Mouse (Mus musculus) intestine, postnatal 0 days (tissue): ENCODE results near the gene Rasef. TPM values are rescaled to one million over a fixed set of nuclear protein-coding genes. Genes with fewer than 3 reads are reported as not detected.
A peak's percentile ranks its signal among the peaks of the same experiment; 100 is the strongest.
"Not testable (repeated sequence)": the region's sequence is repeated elsewhere in the genome, so short reads cannot be mapped to it uniquely, and the experiment has no call there.

Experiments
- ATAC-seq: fragments of 200-750 bp; cut with Nextera tagmentation; 2 replicates; pipeline ENCODE4 v1.8.0; 2017; ENCODE audit warnings: mild to moderate bottlenecking, moderate TSS enrichment, moderate library complexity
- H3K27ac ChIP-seq: fragments of 300-500 bp; sonication (generic); 2 replicates; pipeline ENCODE4 v1.5.1; 2014; ENCODE audit warnings: mild to moderate bottlenecking, low read depth, low read length, moderate library complexity
- H3K27me3 ChIP-seq: fragments of 300-500 bp; sonication (generic); replicated peaks from 2 replicates; pipeline ENCODE4 v1.6.1; 2014; ENCODE audit warnings: low read length, mixed read lengths; ENCODE audit not compliant: control insufficient read depth, insufficient read depth
- H3K36me3 ChIP-seq: fragments of 300-500 bp; sonication (generic); 2 replicates; pipeline ENCODE4 v1.6.1; 2014; ENCODE audit warnings: mild to moderate bottlenecking, moderate library complexity; ENCODE audit not compliant: control insufficient read depth, insufficient read depth
- H3K4me1 ChIP-seq: fragments of 300-500 bp; sonication (generic); replicated peaks from 2 replicates; pipeline ENCODE4 v1.6.1; 2014; ENCODE audit warnings: antibody characterized with exemption, low read length, mixed read lengths; ENCODE audit not compliant: control insufficient read depth, insufficient read depth
- H3K4me2 ChIP-seq: fragments of 300-500 bp; sonication (generic); replicated peaks from 2 replicates; pipeline ENCODE4 v1.6.1; 2014; ENCODE audit warnings: low read depth, mild to moderate bottlenecking, moderate library complexity
- H3K4me3 ChIP-seq: fragments of 300-500 bp; sonication (generic); 2 replicates; pipeline ENCODE4 v1.5.1; 2014; ENCODE audit warnings: low read depth, low read length
- H3K9ac ChIP-seq: fragments of 300-500 bp; sonication (generic); 2 replicates; pipeline ENCODE4 v1.6.1; 2014; ENCODE audit warnings: mild to moderate bottlenecking, low read depth, low read length
- H3K9me3 ChIP-seq: fragments of 300-500 bp; sonication (generic); 2 replicates; pipeline ENCODE4 v1.6.1; 2016; ENCODE audit warnings: mixed run types; ENCODE audit not compliant: control insufficient read depth
- CTCF ChIP-seq: sonication (generic); IDR thresholded peaks from 2 replicates; pipeline ENCODE4 v1.5.1; 2016; ENCODE audit warnings: low read depth, mild to moderate bottlenecking, control low read depth, antibody characterized with exemption, moderate library complexity
- WGBS: fragments of 180-500 bp; shearing (Covaris S2); extraction: QIAGEN DNeasy Blood & Tissue Kit; methylation state at CpG from one replicate; pipeline ENCODE4 v1.1.7; 2014; 5-methylcytosine and 5-hydroxymethylcytosine counted together
- polyA plus RNA-seq: library from polyadenylated mRNA; unstranded; fragments of >200 nt; fragmentation: Nextera tagmentation; extraction: Ambion mirVana; gene quantifications from 2 replicates; pipeline ENCODE4 v1.2.1, GENCODE M21; 2015

The Rasef gene
- polyA plus RNA-seq, 1 experiment from 2014 or later: 2.4 TPM

DNA sequence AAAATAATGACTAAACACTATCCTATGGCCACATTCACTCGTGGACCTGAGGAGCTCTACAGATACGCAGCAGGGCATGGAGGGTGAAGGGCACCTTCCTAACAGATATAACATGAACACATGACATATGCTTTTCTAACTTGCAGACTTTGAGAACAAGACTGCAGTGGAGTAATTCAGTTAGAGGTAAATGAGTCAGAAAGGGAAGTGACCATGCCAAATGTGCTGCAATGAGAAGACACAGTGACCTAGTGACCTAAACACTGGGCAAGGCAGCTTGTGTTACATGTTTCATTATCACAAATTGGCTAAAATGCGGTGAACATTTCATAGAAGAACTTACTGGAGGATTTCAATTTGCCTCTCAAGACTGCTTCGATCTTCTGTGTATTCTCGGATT, 42.6 kb downstream of the Rasef start:
- no peak overlapping the region for H3K4me2 ChIP-seq
- ATAC-seq: no peak
- H3K36me3 ChIP-seq: no peaks in the 10 kb centered on the region
- no peak overlapping the region for H3K4me3 ChIP-seq
- H3K27me3 ChIP-seq: no peaks in the 10 kb centered on the region
- 86% methylated on average over 5 of the region's 5 CpGs for WGBS
- H3K27ac ChIP-seq: no peak overlapping the region
- TF ChIP-seq CTCF: no peak
- H3K9me3 ChIP-seq: no peaks in the 10 kb centered on the region
- H3K4me1 ChIP-seq: no peaks in the 10 kb centered on the region
- H3K9ac ChIP-seq: no peak overlapping the region

GRCm38 (mm10) chr4:73739439-73739838, 51.4 kb downstream of the Rasef start:
- Histone ChIP-seq H3K9me3 (no peaks in the 10 kb centered on the region), H3K36me3 (no peaks in the 10 kb centered on the region), H3K4me3 (no peak overlapping the region), H3K9ac (no peak overlapping the region), H3K4me2 (no peak overlapping the region), H3K27me3 (no peaks in the 10 kb centered on the region), H3K27ac (no peak overlapping the region), H3K4me1 (no peaks in the 10 kb centered on the region)
- 89% methylated on average over 3 of the region's 3 CpGs for WGBS
- TF ChIP-seq CTCF: no peak
- no peak for ATAC-seq

DNA sequence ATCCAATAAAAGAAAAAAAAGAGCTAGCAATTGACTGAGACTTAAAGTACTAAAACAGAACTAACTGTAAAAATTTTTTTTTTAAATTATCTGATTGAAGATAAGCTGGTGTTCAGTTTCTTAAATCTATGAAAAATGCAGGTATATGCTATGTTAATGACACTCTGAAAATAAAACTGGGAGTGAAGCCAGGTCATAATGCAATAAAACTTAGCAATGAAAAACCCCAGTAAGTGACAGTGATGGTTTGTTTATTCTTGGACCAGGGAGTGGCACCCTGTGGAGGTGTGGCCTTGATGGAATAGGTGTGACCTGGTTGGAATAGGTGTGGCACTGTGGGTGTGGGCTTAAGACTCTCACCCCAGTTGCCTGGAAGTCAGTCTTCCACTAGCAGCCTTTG, 71.0 kb downstream of the Rasef start:
- Histone ChIP-seq H3K4me1 (no peaks in the 10 kb centered on the region), H3K4me3 (no peak overlapping the region), H3K9me3 (no peaks in the 10 kb centered on the region), H3K27ac (no peak overlapping the region), H3K36me3 (no peaks in the 10 kb centered on the region), H3K27me3 (no peaks in the 10 kb centered on the region), H3K4me2 (no peak overlapping the region), H3K9ac (no peak overlapping the region)
- peak; percentile 43; the same call in 1 of the 2 replicates for ATAC-seq
- no peak for TF ChIP-seq CTCF

DNA sequence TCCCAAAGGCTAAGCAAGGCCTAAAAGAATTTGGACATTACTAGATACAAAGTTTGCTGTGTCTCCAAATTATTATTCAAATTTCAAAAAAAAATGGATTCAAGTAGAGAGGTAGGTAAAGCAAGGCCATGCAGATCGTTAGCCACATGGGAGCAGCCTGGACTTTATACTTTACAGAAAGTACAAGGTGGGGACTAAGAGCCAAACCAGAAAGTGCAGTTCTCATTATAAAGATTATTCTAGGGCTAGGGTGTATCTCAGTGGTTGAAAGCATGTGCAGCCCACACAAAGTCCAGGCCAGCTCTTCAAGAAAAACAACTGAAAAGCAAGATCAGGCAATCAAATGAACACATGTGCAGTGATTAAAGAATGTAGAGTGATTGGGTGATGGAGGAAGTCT, 72.0 kb downstream of the Rasef start:
- H3K27ac ChIP-seq: no peak overlapping the region
- ATAC-seq: no peak
- no peak overlapping the region for H3K9ac ChIP-seq
- no peak overlapping the region for H3K4me3 ChIP-seq
- WGBS: 38% methylated on average over 1 of the region's 1 CpGs
- H3K36me3 ChIP-seq: no peaks in the 10 kb centered on the region
- H3K27me3 ChIP-seq: no peaks in the 10 kb centered on the region
- TF ChIP-seq CTCF: no peak
- H3K4me1 ChIP-seq: no peaks in the 10 kb centered on the region
- H3K9me3 ChIP-seq: no peaks in the 10 kb centered on the region
- H3K4me2 ChIP-seq: no peak overlapping the region

GRCm38 (mm10) chr4:73683216-73683615, 107.6 kb downstream of the Rasef start, which contains the start of gene Gm428:
TSS of gene Gm428 (plus strand) at chr4:73683516.
- not testable (repeated sequence) for H3K9me3 ChIP-seq, H3K9ac ChIP-seq, H3K36me3 ChIP-seq, H3K27ac ChIP-seq, H3K27me3 ChIP-seq, ATAC-seq, H3K4me2 ChIP-seq, H3K4me1 ChIP-seq, H3K4me3 ChIP-seq
- WGBS: no CpG with 5 or more reads among the region's 4 CpGs

DNA sequence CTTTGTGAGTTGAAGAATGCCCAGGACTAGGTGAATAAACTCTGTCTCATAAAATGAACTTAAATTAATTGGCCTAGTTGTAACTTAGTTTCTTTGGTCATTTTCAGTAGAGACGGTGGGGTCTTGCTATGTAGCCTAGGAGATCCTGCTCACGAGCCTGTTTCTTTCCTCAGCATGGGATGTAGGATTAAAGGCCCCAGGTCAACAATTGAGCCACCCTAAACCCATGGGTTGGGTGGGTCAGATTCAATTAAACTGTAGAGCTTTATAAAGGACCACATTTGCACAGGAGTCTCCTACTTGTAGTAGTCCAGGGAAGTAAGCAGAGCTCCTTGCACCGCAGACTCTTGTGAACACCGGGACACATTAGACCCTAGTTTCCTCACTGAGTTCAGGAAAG, 122.7 kb downstream of the Rasef start, which contains the start of gene Gm11239:
TSS of gene Gm11239 (plus strand) at position 301 of the 400 bp plus-strand sequence.
- H3K4me3 ChIP-seq, H3K9ac ChIP-seq, H3K27ac ChIP-seq, H3K9me3 ChIP-seq, H3K36me3 ChIP-seq, H3K27me3 ChIP-seq, ATAC-seq, H3K4me1 ChIP-seq, H3K4me2 ChIP-seq: not testable (repeated sequence)
- no CpG with 5 or more reads among the region's 4 CpGs for WGBS

Other genes with a start within 250 kb of the Rasef start
- gene Gm11238, start 183.1 kb downstream of the Rasef start, polyA plus RNA-seq: not detected in 2 replicates
- gene Gm11237, start 168.0 kb downstream of the Rasef start, polyA plus RNA-seq: not detected in 2 replicates
- not detected in 2 replicates for gene Gm11236, start 152.9 kb downstream of the Rasef start, polyA plus RNA-seq
- gene Gm11239, start 122.6 kb downstream of the Rasef start, polyA plus RNA-seq: not detected in 2 replicates
- gene Gm428, start 107.5 kb downstream of the Rasef start, polyA plus RNA-seq: not detected in 2 replicates
- gene Gm11758, start 85.3 kb upstream of the Rasef start, polyA plus RNA-seq: not detected in 2 replicates
- not detected in 2 replicates for gene Gm11757, start 100.1 kb upstream of the Rasef start, polyA plus RNA-seq
- gene Gm13871, start 115.0 kb upstream of the Rasef start, polyA plus RNA-seq: not detected in 2 replicates
- gene Gm11756, start 129.8 kb upstream of the Rasef start, polyA plus RNA-seq: not detected in 2 replicates
- not detected in 2 replicates for gene 2310002L09Rik, start 159.9 kb upstream of the Rasef start, polyA plus RNA-seq
- gene Frmd3, start 222.4 kb upstream of the Rasef start, polyA plus RNA-seq: 0.53 and 0.54 TPM in 2 replicates